Mouse (Mus musculus) stomach, embryonic 14.5 days (tissue): Measurements from ENCODE around the gene Pltp. TPM values are rescaled to one million over a fixed set of nuclear protein-coding genes. Genes with fewer than 3 reads are reported as not detected.
A peak's percentile ranks its signal among the peaks of the same experiment; 100 is the strongest.

Experiments used
- ATAC-seq: fragments of 200-750 bp; cut with Nextera tagmentation; 2 replicates; pipeline ENCODE4 v1.8.0; 2017; ENCODE audit warnings: low read depth, moderate TSS enrichment; ENCODE audit not compliant: insufficient number of reproducible peaks, insufficient read depth, low FRiP score
- H3K27ac ChIP-seq: fragments of 300-500 bp; sonication (generic); 2 replicates; pipeline ENCODE4 v1.5.1; 2014; ENCODE audit warnings: mild to moderate bottlenecking, low read length, moderate library complexity, mixed read lengths
- H3K27me3 ChIP-seq: fragments of 300-500 bp; sonication (generic); 2 replicates; pipeline ENCODE4 v1.6.1; 2014; ENCODE audit warnings: low read length, control low read depth, mixed read lengths; ENCODE audit not compliant: control insufficient read depth, insufficient read depth
- H3K36me3 ChIP-seq: fragments of 300-500 bp; sonication (generic); 2 replicates; pipeline ENCODE4 v1.6.1; 2014; ENCODE audit warnings: mild to moderate bottlenecking, control low read depth, low read length, moderate library complexity, mixed read lengths; ENCODE audit not compliant: control insufficient read depth, insufficient read depth
- H3K4me1 ChIP-seq: fragments of 300-500 bp; sonication (generic); 2 replicates; pipeline ENCODE4 v1.6.1; 2014; ENCODE audit warnings: low read length, control low read depth, mixed read lengths; ENCODE audit not compliant: control insufficient read depth, insufficient read depth
- H3K4me2 ChIP-seq: fragments of 300-500 bp; sonication (generic); replicated peaks from 2 replicates; pipeline ENCODE4 v1.6.1; 2014; ENCODE audit warnings: low read depth, low read length, control low read depth
- H3K4me3 ChIP-seq: fragments of 300-500 bp; sonication (generic); 2 replicates; pipeline ENCODE4 v1.5.1; 2014; ENCODE audit warnings: low read depth, low read length, control low read depth
- H3K9ac ChIP-seq: fragments of 300-500 bp; sonication (generic); replicated peaks from 2 replicates; pipeline ENCODE4 v1.6.1; 2014; ENCODE audit warnings: low read depth, mild to moderate bottlenecking, control low read depth, low read length, moderate library complexity, mixed read lengths
- H3K9me3 ChIP-seq: fragments of 300-500 bp; sonication (generic); 2 replicates; pipeline ENCODE4 v1.6.1; 2016; ENCODE audit warnings: low read depth, low read length, control low read depth; ENCODE audit not compliant: control insufficient read depth
- WGBS: fragments of 180-500 bp; shearing (Covaris S2); extraction: QIAGEN DNeasy Blood & Tissue Kit; methylation state at CpG from one replicate; pipeline ENCODE4 v1.1.7; 2014; 5-methylcytosine and 5-hydroxymethylcytosine counted together
- polyA plus RNA-seq: library from polyadenylated mRNA; unstranded; fragments of >200 nt; fragmentation: Nextera tagmentation; extraction: Ambion mirVana; gene quantifications from 2 replicates; pipeline ENCODE4 v1.2.1, GENCODE M21; 2014

Gene Pltp
- polyA plus RNA-seq, 1 experiment from 2014 or later = 53.2 TPM

DNA sequence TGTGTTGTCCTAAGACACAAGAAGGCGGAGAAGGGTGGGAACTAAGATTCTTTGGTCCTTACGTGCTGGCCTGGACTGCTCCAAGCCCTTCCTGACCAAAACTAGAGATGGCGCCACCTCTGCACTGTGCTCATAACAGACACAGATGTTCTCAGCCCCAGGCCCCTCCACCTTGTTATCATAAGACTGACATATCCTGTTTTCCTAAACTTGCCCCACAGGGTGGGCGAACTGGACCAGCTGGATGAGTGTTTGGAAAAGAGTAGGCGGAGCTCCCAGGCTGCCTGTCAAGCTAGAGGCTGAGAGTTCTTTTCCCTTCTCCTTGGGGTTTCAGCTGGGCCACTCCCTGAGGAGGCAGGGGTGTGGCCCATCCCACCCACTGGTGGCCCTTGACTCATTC, 39.8 kb downstream of the Pltp start:
- Histone ChIP-seq H3K9me3 (no peaks in the 10 kb centered on the region), H3K36me3 (peaks cover 7% of the 10 kb centered on the region; the same call in 1 of the 2 replicates), H3K27me3 (no peaks in the 10 kb centered on the region), H3K9ac (no peak overlapping the region), H3K4me3 (no peak overlapping the region), H3K27ac (no peak overlapping the region), H3K4me1 (peaks cover 8% of the 10 kb centered on the region; the same call in 1 of the 2 replicates), H3K4me2 (no peak overlapping the region)
- no peak for ATAC-seq
- 50% methylated on average over 5 of the region's 5 CpGs for WGBS

DNA sequence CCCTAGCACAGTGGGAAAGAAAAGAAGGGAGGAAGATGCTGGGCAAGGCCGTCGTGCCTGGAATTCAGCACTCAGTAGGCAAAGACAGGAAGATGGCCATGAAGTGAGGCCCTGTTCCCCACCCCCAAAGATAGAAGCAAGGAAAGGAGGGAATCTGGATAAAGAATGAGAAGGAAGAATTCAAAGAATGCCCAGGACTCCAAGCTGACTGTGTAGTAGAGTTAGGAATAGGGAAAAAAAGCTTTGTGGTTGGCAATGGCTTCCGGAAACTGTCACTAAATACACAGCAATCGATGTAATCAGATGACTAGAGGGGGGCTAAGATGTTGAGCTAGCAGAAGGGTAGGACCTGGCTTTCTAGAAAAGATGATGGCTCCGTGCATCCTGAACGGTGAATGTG, 40.3 kb downstream of the Pltp start:
- H3K27ac ChIP-seq = no peak overlapping the region
- peaks cover 7% of the 10 kb centered on the region; the same call in 1 of the 2 replicates for H3K36me3 ChIP-seq
- no peak overlapping the region for H3K4me2 ChIP-seq
- H3K27me3 ChIP-seq = no peaks in the 10 kb centered on the region
- no peak overlapping the region for H3K4me3 ChIP-seq
- ATAC-seq = no peak
- H3K9ac ChIP-seq = no peak overlapping the region
- H3K9me3 ChIP-seq = no peaks in the 10 kb centered on the region
- H3K4me1 ChIP-seq = peaks cover 8% of the 10 kb centered on the region; the same call in 1 of the 2 replicates
- WGBS = 70% methylated on average over 6 of the region's 6 CpGs

DNA sequence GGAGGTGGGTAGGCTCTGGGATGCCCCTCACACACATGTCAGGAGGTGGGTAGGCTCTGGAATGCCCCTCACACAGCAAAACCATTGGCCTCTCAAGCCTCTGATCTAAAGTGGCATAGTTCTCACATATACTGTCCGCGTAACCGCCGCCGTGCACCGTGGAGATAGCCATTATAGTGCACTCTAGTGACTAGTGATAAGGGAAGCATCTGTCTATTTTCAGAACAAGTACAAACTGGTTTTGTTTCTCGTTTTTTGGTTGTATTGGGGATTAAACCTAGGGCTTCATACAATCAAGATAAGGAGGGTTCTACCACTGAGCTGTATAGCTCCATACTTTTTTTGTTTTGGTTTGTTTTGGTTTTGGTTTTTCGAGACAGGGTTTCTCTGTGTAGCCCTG, 41.7 kb downstream of the Pltp start:
- Histone ChIP-seq H3K4me3 (no peak overlapping the region), H3K9me3 (no peaks in the 10 kb centered on the region), H3K36me3 (0 out of 2 replicates have a peak, but pooled peaks cover under 1% of the 10 kb centered on the region), H3K4me2 (no peak overlapping the region), H3K4me1 (peaks cover 8% of the 10 kb centered on the region; the same call in 1 of the 2 replicates), H3K27ac (no peak overlapping the region), H3K27me3 (no peaks in the 10 kb centered on the region), H3K9ac (no peak overlapping the region)
- no peak for ATAC-seq
- 86% methylated on average over 8 of the region's 8 CpGs for WGBS

DNA sequence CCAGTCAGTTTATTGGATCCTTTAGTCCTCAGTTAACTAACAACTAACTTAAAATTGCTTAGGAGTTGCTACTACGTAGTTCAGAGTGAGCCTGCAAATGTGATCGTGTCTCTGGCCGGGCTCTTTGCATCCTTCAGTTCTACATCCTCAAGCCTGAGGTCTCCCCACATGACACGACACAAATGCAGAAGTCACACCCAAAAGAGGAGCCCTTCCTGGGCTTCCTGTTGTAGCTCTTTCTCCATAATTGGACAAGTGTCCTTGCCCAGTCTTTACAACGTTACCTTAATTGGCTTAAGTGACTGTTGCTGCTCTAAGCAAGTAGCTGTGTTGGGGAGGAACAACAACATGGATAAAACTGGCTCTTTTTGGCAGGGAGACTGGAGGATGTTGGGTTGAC, 42.2 kb downstream of the Pltp start:
- H3K27ac ChIP-seq = no peak overlapping the region
- H3K9me3 ChIP-seq = no peaks in the 10 kb centered on the region
- H3K27me3 ChIP-seq = no peaks in the 10 kb centered on the region
- no peaks in the 10 kb centered on the region for H3K36me3 ChIP-seq
- no peak overlapping the region for H3K4me3 ChIP-seq
- WGBS = 89% methylated on average over 5 of the region's 5 CpGs
- ATAC-seq = no peak
- H3K4me2 ChIP-seq = no peak overlapping the region
- H3K4me1 ChIP-seq = peaks cover 8% of the 10 kb centered on the region; the same call in 1 of the 2 replicates
- no peak overlapping the region for H3K9ac ChIP-seq

DNA sequence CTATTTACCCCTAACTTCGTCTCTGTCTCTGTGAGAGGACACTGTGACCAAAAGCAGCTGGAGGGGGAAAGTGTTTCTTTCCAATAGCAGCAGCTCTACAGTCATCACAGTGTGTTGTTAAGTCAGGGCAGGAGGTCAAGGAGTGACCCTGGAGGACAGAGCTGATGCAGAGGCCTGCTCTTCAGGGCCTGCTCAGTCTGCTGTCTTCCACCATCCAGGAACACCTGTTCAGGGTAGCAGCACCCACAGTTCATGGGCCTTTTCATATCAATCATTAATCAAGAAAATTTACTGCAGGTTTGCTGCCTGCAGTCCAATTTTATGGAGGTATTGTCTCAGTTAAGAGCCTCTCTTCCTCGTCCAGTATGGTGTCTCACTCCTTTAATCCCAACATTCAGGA, 44.0 kb downstream of the Pltp start:
- no peaks in the 10 kb centered on the region for H3K9me3 ChIP-seq
- H3K27ac ChIP-seq = no peak overlapping the region
- peaks cover 8% of the 10 kb centered on the region; the same call in 1 of the 2 replicates for H3K4me1 ChIP-seq
- ATAC-seq = no peak
- H3K4me3 ChIP-seq = no peak overlapping the region
- no peak overlapping the region for H3K4me2 ChIP-seq
- WGBS = 56% methylated on average over 2 of the region's 2 CpGs
- no peaks in the 10 kb centered on the region for H3K27me3 ChIP-seq
- 0 out of 2 replicates have a peak, but pooled peaks cover 5% of the 10 kb centered on the region for H3K36me3 ChIP-seq
- no peak overlapping the region for H3K9ac ChIP-seq

DNA sequence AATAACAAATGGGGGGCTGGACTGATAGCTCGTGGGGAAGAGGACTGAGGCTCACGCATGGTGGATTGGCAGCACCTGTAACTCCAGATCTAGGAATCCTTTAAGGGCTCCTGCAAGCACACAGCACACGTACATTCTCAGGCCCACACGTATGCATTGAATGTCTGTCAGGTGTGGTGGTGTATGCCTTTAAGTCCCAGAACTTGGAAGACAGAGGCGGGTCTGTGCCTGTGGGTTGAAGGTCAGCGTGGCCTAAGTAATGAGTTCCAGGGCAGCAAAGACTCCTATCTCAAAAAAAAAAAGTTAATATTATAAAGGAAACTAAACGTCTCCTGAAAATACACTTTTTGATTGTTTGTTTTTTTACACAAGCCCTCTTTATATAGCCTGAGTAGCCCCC, 50.9 kb downstream of the Pltp start:
- Histone ChIP-seq H3K27ac (no peak overlapping the region), H3K27me3 (no peaks in the 10 kb centered on the region), H3K36me3 (peaks cover 5% of the 10 kb centered on the region; the same call in 1 of the 2 replicates), H3K9me3 (no peaks in the 10 kb centered on the region), H3K4me3 (no peak overlapping the region), H3K4me1 (peaks cover 7% of the 10 kb centered on the region; the same call in 1 of the 2 replicates), H3K4me2 (no peak overlapping the region), H3K9ac (no peak overlapping the region)
- 76% methylated on average over 7 of the region's 7 CpGs for WGBS
- no peak for ATAC-seq

DNA sequence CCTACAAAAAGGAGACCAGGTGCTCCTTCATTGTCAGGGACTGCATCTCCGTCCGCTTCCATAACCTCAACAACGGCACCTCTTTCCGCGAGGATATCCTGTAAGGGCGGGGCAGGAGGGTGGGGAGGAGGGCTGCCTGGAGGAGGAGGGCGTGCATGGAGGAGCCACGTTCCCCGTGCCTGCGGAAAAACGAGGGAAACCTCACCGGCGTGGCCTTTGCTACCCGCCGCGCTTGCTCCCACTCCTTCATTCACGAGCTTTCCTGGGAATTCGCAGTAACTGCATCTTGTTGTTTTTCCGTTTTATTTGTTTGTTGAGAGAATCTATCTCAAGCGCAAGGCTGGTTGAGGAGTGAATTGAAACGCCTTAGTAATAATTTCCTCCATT, 52.2 kb downstream of the Pltp start:
- H3K9ac ChIP-seq = peak overlapping the region; percentile 49

DNA sequence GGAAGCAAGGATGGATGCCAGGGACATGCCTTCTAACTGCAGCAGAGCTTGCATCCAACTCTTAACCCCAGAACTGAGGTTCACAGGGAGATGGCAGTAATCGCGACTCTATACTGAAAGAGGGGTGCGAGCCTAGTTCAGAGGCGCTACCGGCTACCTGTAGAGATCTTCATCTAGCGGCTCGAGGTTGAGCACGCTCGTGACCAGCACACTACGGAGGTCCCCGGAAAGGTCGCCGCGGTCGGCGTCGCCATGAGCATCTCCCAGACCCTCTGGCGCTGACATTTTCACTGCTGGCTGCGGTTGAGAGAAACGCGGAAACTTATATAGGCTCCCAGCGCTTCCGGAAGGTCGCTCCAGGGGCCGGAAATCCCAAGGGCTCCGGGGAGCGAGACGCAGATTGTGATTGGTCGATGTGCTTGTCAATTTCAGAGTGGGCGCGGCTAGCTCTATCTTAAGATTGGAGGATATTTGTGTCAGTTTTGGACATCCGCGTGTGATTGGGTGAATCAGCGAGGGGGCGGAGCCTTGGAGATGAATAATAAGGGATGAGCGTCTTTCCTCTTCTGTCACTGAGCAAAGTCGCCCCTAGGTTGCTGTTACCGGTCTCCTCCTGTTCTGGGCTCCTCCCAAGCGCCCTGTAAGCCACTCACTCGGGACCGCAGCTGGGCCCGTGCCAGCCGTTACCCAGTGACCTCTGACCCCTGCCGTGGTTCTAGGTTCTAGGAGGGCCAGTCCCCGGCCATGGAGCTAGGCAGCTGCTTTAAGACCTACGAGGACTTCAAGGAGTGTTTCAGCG, 52.8 kb downstream of the Pltp start, which contains the start of the genes Acot8 and Zswim3:
Gene Acot8, minus strand, starts transcription at position 350 of the 799 bp plus-strand sequence.
Gene Zswim3, plus strand, starts transcription at position 566 of the 799 bp plus-strand sequence.
- Histone ChIP-seq H3K27ac (peak within 1 kb of the TSS; percentile 50), H3K4me2 (peak within 1 kb of the TSS; percentile 66), H3K4me1 (peaks cover 7% of the 10 kb centered on the region; the same call in 1 of the 2 replicates), H3K27me3 (no peaks in the 10 kb centered on the region), H3K4me3 (peak within 1 kb of the TSS; percentile 62), H3K9ac (peak within 1 kb of the TSS; percentile 67), H3K9me3 (no peaks in the 10 kb centered on the region), H3K36me3 (peaks cover 8% of the 10 kb centered on the region; the same call in 1 of the 2 replicates)
- ATAC-seq = peak; percentile 99
- WGBS = under 1% methylated on average over 47 of the region's 47 CpGs

More for the DNA sequence above, 52.2 kb downstream of the Pltp start:
- ATAC-seq = peak; percentile 48; the same call in 1 of the 2 replicates
- Histone ChIP-seq H3K9me3 (no peaks in the 10 kb centered on the region), H3K4me2 (peak overlapping the region; percentile 66), H3K27ac (peak overlapping the region; percentile 30; the same call in 1 of the 2 replicates), H3K36me3 (peaks cover 6% of the 10 kb centered on the region; the same call in 1 of the 2 replicates), H3K4me3 (peak overlapping the region; percentile 62), H3K4me1 (peaks cover 7% of the 10 kb centered on the region; the same call in 1 of the 2 replicates), H3K27me3 (no peaks in the 10 kb centered on the region)
- under 1% methylated on average over 21 of the region's 21 CpGs for WGBS
